Mouse (Mus musculus) heart, embryonic 11.5 days (tissue): ENCODE measurements around the gene Mgat5. TPM values are rescaled to one million over a fixed set of nuclear protein-coding genes. Genes with fewer than 3 reads are reported as not detected.

ENCODE experiments used
- ATAC-seq: fragments of 200-750 bp; cut with Nextera tagmentation; replicated peaks from 2 replicates; pipeline ENCODE4 v1.8.0; 2017; ENCODE audit warnings: moderate library complexity; ENCODE audit not compliant: insufficient number of reproducible peaks, low FRiP score, low TSS enrichment
- H3K27ac ChIP-seq: fragments of 300-500 bp; sonication (generic); 2 replicates; pipeline ENCODE4 v1.5.1; 2014; ENCODE audit warnings: mild to moderate bottlenecking, low read depth, low read length
- H3K27me3 ChIP-seq: fragments of 300-500 bp; sonication (generic); 2 replicates; pipeline ENCODE4 v1.6.1; 2014; ENCODE audit warnings: mild to moderate bottlenecking, low read length, mixed read lengths; ENCODE audit not compliant: control insufficient read depth, insufficient read depth
- H3K36me3 ChIP-seq: fragments of 300-500 bp; sonication (generic); 2 replicates; pipeline ENCODE4 v1.6.1; 2014; ENCODE audit warnings: mild to moderate bottlenecking, low read length, moderate library complexity, mixed read lengths; ENCODE audit not compliant: control insufficient read depth, insufficient read depth
- H3K4me1 ChIP-seq: fragments of 300-500 bp; sonication (generic); 2 replicates; pipeline ENCODE4 v1.6.1; 2014; ENCODE audit warnings: low read length; ENCODE audit not compliant: control insufficient read depth, insufficient read depth
- H3K4me2 ChIP-seq: fragments of 300-500 bp; sonication (generic); 2 replicates; pipeline ENCODE4 v1.6.1; 2014; ENCODE audit warnings: mild to moderate bottlenecking, moderate library complexity
- H3K4me3 ChIP-seq: fragments of 300-500 bp; sonication (generic); 2 replicates; pipeline ENCODE4 v1.5.1; 2014; ENCODE audit warnings: low read depth, low read length
- H3K9ac ChIP-seq: fragments of 300-500 bp; sonication (generic); 2 replicates; pipeline ENCODE4 v1.6.1; 2014; ENCODE audit warnings: mild to moderate bottlenecking, low read depth, low read length, moderate library complexity
- H3K9me3 ChIP-seq: fragments of 300-500 bp; sonication (generic); replicated peaks from 2 replicates; pipeline ENCODE4 v1.6.1; 2016; ENCODE audit warnings: low read length; ENCODE audit not compliant: control insufficient read depth
- WGBS: fragments of 180-500 bp; shearing (Covaris S2); extraction: QIAGEN DNeasy Blood & Tissue Kit; methylation state at CpG from one replicate; pipeline ENCODE4 v1.1.7; 2014; ENCODE audit not compliant: insufficient replicate concordance; 5-methylcytosine and 5-hydroxymethylcytosine counted together
- polyA plus RNA-seq: library from polyadenylated mRNA; unstranded; fragments of >200 nt; fragmentation: Nextera tagmentation; extraction: Ambion mirVana; gene quantifications from 2 replicates; pipeline ENCODE4 v1.2.1, GENCODE M21; 2014

The Mgat5 gene
- polyA plus RNA-seq, 1 experiment from 2014 or later = 4.9 TPM

- Histone ChIP-seq H3K27ac (no peak overlapping the region), H3K9me3 (no peaks in the 10 kb centered on the region), H3K4me2 (no peak overlapping the region), H3K27me3 (no peaks in the 10 kb centered on the region), H3K4me3 (no peak overlapping the region), H3K36me3 (no peaks in the 10 kb centered on the region), H3K4me1 (peaks cover 7% of the 10 kb centered on the region; the same call in 1 of the 2 replicates), H3K9ac (no peak overlapping the region)
- ATAC-seq = no peak
- 65% methylated on average over 2 of the region's 2 CpGs for WGBS
Measured at GRCm38 (mm10) chr1:127408957-127409423, 204.2 kb downstream of the Mgat5 start.

GRCm38 (mm10) chr1:127409512-127409911 lies 204.7 kb downstream of the Mgat5 start:
- H3K4me1 ChIP-seq = peaks cover 7% of the 10 kb centered on the region; the same call in 1 of the 2 replicates
- H3K4me3 ChIP-seq = no peak overlapping the region
- ATAC-seq = no peak; the same call in 1 of the 2 replicates
- no peak overlapping the region for H3K27ac ChIP-seq
- no peaks in the 10 kb centered on the region for H3K36me3 ChIP-seq
- H3K4me2 ChIP-seq = no peak overlapping the region
- no peaks in the 10 kb centered on the region for H3K27me3 ChIP-seq
- no peaks in the 10 kb centered on the region for H3K9me3 ChIP-seq
- WGBS = 28% methylated on average over 5 of the region's 5 CpGs
- no peak overlapping the region for H3K9ac ChIP-seq

- WGBS = 82% methylated on average over 7 of the region's 7 CpGs
- H3K27ac ChIP-seq = no peak overlapping the region
- no peaks in the 10 kb centered on the region for H3K9me3 ChIP-seq
- peaks cover 3% of the 10 kb centered on the region; the same call in 1 of the 2 replicates for H3K36me3 ChIP-seq
- peaks cover 3% of the 10 kb centered on the region; the same call in 1 of the 2 replicates for H3K4me1 ChIP-seq
- no peak overlapping the region for H3K4me2 ChIP-seq
- H3K9ac ChIP-seq = no peak overlapping the region
- no peak for ATAC-seq
- H3K4me3 ChIP-seq = no peak overlapping the region
- no peaks in the 10 kb centered on the region for H3K27me3 ChIP-seq
Measured at GRCm38 (mm10) chr1:127414500-127414899, 209.7 kb downstream of the Mgat5 start.

- no peaks in the 10 kb centered on the region for H3K9me3 ChIP-seq
- peaks cover 3% of the 10 kb centered on the region; the same call in 1 of the 2 replicates for H3K36me3 ChIP-seq
- no peak overlapping the region for H3K27ac ChIP-seq
- no peak overlapping the region for H3K4me3 ChIP-seq
- no peak overlapping the region for H3K9ac ChIP-seq
- H3K27me3 ChIP-seq = no peaks in the 10 kb centered on the region
- ATAC-seq = no peak
- 90% methylated on average over 1 of the region's 1 CpGs for WGBS
- no peak overlapping the region for H3K4me2 ChIP-seq
- peaks cover 3% of the 10 kb centered on the region; the same call in 1 of the 2 replicates for H3K4me1 ChIP-seq
Measured at GRCm38 (mm10) chr1:127415896-127416295, 211.1 kb downstream of the Mgat5 start.

- H3K9me3 ChIP-seq = no peaks in the 10 kb centered on the region
- no peak overlapping the region for H3K4me3 ChIP-seq
- peaks cover 3% of the 10 kb centered on the region; the same call in 1 of the 2 replicates for H3K36me3 ChIP-seq
- H3K27me3 ChIP-seq = no peaks in the 10 kb centered on the region
- no peak overlapping the region for H3K27ac ChIP-seq
- WGBS = 84% methylated on average over 1 of the region's 1 CpGs
- H3K4me2 ChIP-seq = no peak overlapping the region
- no peak for ATAC-seq
- peaks cover 3% of the 10 kb centered on the region; the same call in 1 of the 2 replicates for H3K4me1 ChIP-seq
- no peak overlapping the region for H3K9ac ChIP-seq
Measured at GRCm38 (mm10) chr1:127416971-127417370, 212.2 kb downstream of the Mgat5 start.

GRCm38 (mm10) chr1:127418916-127419575 lies 214.2 kb downstream of the Mgat5 start:
- Histone ChIP-seq H3K27ac (no peak overlapping the region), H3K9ac (no peak overlapping the region), H3K27me3 (no peaks in the 10 kb centered on the region), H3K4me1 (peaks cover 3% of the 10 kb centered on the region; the same call in 1 of the 2 replicates), H3K9me3 (no peaks in the 10 kb centered on the region), H3K36me3 (peaks cover 3% of the 10 kb centered on the region; the same call in 1 of the 2 replicates), H3K4me2 (no peak overlapping the region), H3K4me3 (no peak overlapping the region)
- ATAC-seq = no peak
- 78% methylated on average over 4 of the region's 4 CpGs for WGBS

GRCm38 (mm10) chr1:127419581-127419980 lies 214.8 kb downstream of the Mgat5 start:
- no peak overlapping the region for H3K4me3 ChIP-seq
- no peak for ATAC-seq
- no peak overlapping the region for H3K4me2 ChIP-seq
- H3K27me3 ChIP-seq = no peaks in the 10 kb centered on the region
- no peak overlapping the region for H3K9ac ChIP-seq
- H3K36me3 ChIP-seq = peaks cover 3% of the 10 kb centered on the region; the same call in 1 of the 2 replicates
- no peak overlapping the region for H3K27ac ChIP-seq
- 79% methylated on average over 7 of the region's 7 CpGs for WGBS
- peaks cover 3% of the 10 kb centered on the region; the same call in 1 of the 2 replicates for H3K4me1 ChIP-seq
- no peaks in the 10 kb centered on the region for H3K9me3 ChIP-seq

- H3K9me3 ChIP-seq = no peaks in the 10 kb centered on the region
- peaks cover 5% of the 10 kb centered on the region; the same call in 1 of the 2 replicates for H3K4me1 ChIP-seq
- WGBS = 57% methylated on average over 13 of the region's 13 CpGs
- H3K9ac ChIP-seq = no peak overlapping the region
- no peak overlapping the region for H3K27ac ChIP-seq
- H3K4me3 ChIP-seq = no peak overlapping the region
- H3K36me3 ChIP-seq = peaks cover under 1% of the 10 kb centered on the region; the same call in 1 of the 2 replicates
- H3K4me2 ChIP-seq = no peak overlapping the region
- no peaks in the 10 kb centered on the region for H3K27me3 ChIP-seq
- no peak for ATAC-seq
Measured at GRCm38 (mm10) chr1:127420383-127420782, 215.6 kb downstream of the Mgat5 start.
